Mouse (Mus musculus) ES-Bruce4 (cell line): ENCODE measurements at regions not wholly inside any gene's neighbourhood (a gene's known extent, or its start where the extent isn't known, plus 50 kb on each side); places are given as distances from the start of the nearest gene placed in this dataset.

ENCODE experiments used
- H3K27ac ChIP-seq: 2 replicates; pipeline ENCODE4 v1.5.1; 2012; ENCODE audit warnings: low read length, inconsistent platforms; ENCODE audit not compliant: insufficient read depth
- H3K27me3 ChIP-seq: 2 replicates; pipeline ENCODE4 v1.6.1; 2012; ENCODE audit warnings: mild to moderate bottlenecking, low read length, inconsistent platforms; ENCODE audit not compliant: control insufficient read depth, poor library complexity, insufficient read depth, severe bottlenecking
- H3K36me3 ChIP-seq: 2 replicates; pipeline ENCODE4 v1.6.1; 2012; ENCODE audit warnings: inconsistent platforms, mild to moderate bottlenecking, low read length, moderate library complexity; ENCODE audit not compliant: control insufficient read depth, poor library complexity, insufficient read depth, severe bottlenecking
- H3K4me1 ChIP-seq: one replicate; pipeline ENCODE4 v1.8.1; 2011; ENCODE audit warnings: low read length; ENCODE audit not compliant: control insufficient read depth, insufficient read depth
- H3K4me3 ChIP-seq: 2 replicates; pipeline ENCODE4 v1.5.1; 2011; ENCODE audit warnings: low read depth, mild to moderate bottlenecking, low read length
- H3K9ac ChIP-seq: 2 replicates; pipeline ENCODE4 v1.6.1; 2012; ENCODE audit warnings: low read depth, mild to moderate bottlenecking, inconsistent platforms; ENCODE audit not compliant: poor library complexity, severe bottlenecking
- H3K9me3 ChIP-seq: replicated peaks from 2 replicates; pipeline ENCODE4 v1.6.1; 2012; ENCODE audit warnings: mild to moderate bottlenecking, low read length, inconsistent platforms; ENCODE audit not compliant: control insufficient read depth, poor library complexity, insufficient read depth, severe bottlenecking
- CTCF ChIP-seq: IDR thresholded peaks from one replicate; pipeline ENCODE4 v1.8.1; 2011; ENCODE audit warnings: low read depth, low read length
- EP300 ChIP-seq: IDR thresholded peaks from 2 replicates; pipeline ENCODE4 v1.6.1; 2011; ENCODE audit warnings: low read depth, low read length; ENCODE audit not compliant: insufficient read depth
- POLR2A ChIP-seq: IDR thresholded peaks from one replicate; pipeline ENCODE4 v1.8.1; 2011; ENCODE audit warnings: low read length; ENCODE audit not compliant: insufficient read depth

GRCm38 (mm10) chr1:177642712-177643467, 86.7 kb upstream of the 1700016C15Rik start:
- H3K36me3 ChIP-seq, result no peaks in the 10 kb centered on the region
- TF ChIP-seq POLR2A (no peak), EP300 (no peak), CTCF (no peak)
- H3K27ac ChIP-seq, result no peak overlapping the region
- H3K9ac ChIP-seq, result no peak overlapping the region
- no peaks in the 10 kb centered on the region for H3K27me3 ChIP-seq
- no peaks in the 10 kb centered on the region for H3K9me3 ChIP-seq
- H3K4me1 ChIP-seq, result no peaks in the 10 kb centered on the region
- H3K4me3 ChIP-seq, result no peak overlapping the region

- Histone ChIP-seq H3K36me3 (no peaks in the 10 kb centered on the region), H3K9me3 (no peaks in the 10 kb centered on the region), H3K9ac (no peak overlapping the region), H3K4me1 (no peaks in the 10 kb centered on the region), H3K27me3 (no peaks in the 10 kb centered on the region), H3K27ac (no peak overlapping the region), H3K4me3 (no peak overlapping the region)
- TF ChIP-seq EP300 (no peak), POLR2A (no peak), CTCF (no peak)
Measured at GRCm38 (mm10) chr1:177643662-177644061, 86.0 kb upstream of the 1700016C15Rik start.

GRCm38 (mm10) chr1:177644214-177644613, 85.4 kb upstream of the 1700016C15Rik start:
- Histone ChIP-seq H3K9ac (no peak overlapping the region), H3K27me3 (no peaks in the 10 kb centered on the region), H3K9me3 (no peaks in the 10 kb centered on the region), H3K4me1 (no peaks in the 10 kb centered on the region), H3K27ac (no peak overlapping the region), H3K36me3 (no peaks in the 10 kb centered on the region), H3K4me3 (no peak overlapping the region)
- TF ChIP-seq CTCF (no peak), EP300 (no peak), POLR2A (no peak)

GRCm38 (mm10) chr1:177645327-177645726, 84.3 kb upstream of the 1700016C15Rik start:
- H3K9me3 ChIP-seq, result no peaks in the 10 kb centered on the region
- H3K4me1 ChIP-seq, result no peaks in the 10 kb centered on the region
- H3K27me3 ChIP-seq, result no peaks in the 10 kb centered on the region
- no peaks in the 10 kb centered on the region for H3K36me3 ChIP-seq
- H3K4me3 ChIP-seq, result no peak overlapping the region
- no peak overlapping the region for H3K27ac ChIP-seq
- TF ChIP-seq CTCF (no peak), EP300 (no peak), POLR2A (no peak)
- H3K9ac ChIP-seq, result no peak overlapping the region

- H3K27ac ChIP-seq, result no peak overlapping the region
- no peaks in the 10 kb centered on the region for H3K9me3 ChIP-seq
- no peak overlapping the region for H3K9ac ChIP-seq
- H3K4me1 ChIP-seq, result no peaks in the 10 kb centered on the region
- H3K4me3 ChIP-seq, result no peak overlapping the region
- TF ChIP-seq EP300, result no peak
- TF ChIP-seq CTCF, result no peak
- TF ChIP-seq POLR2A, result no peak
- H3K27me3 ChIP-seq, result no peaks in the 10 kb centered on the region
- no peaks in the 10 kb centered on the region for H3K36me3 ChIP-seq
Measured at GRCm38 (mm10) chr1:177645897-177646535, 83.6 kb upstream of the 1700016C15Rik start.

GRCm38 (mm10) chr1:177647876-177648275, 81.7 kb upstream of the 1700016C15Rik start:
- no peaks in the 10 kb centered on the region for H3K4me1 ChIP-seq
- no peaks in the 10 kb centered on the region for H3K36me3 ChIP-seq
- TF ChIP-seq CTCF (no peak), POLR2A (no peak), EP300 (no peak)
- H3K9me3 ChIP-seq, result no peaks in the 10 kb centered on the region
- no peak overlapping the region for H3K4me3 ChIP-seq
- H3K27me3 ChIP-seq, result no peaks in the 10 kb centered on the region
- no peak overlapping the region for H3K27ac ChIP-seq
- H3K9ac ChIP-seq, result no peak overlapping the region
